Mouse (Mus musculus) MN1 (cell line): ENCODE measurements around the gene Gng2.

ENCODE experiments used
- DNase-seq: peaks from one replicate; pipeline ENCODE4 v3.0.0-alpha.2; 2016; ENCODE audit warnings: low spot score

Gene Gng2

GRCm38 (mm10) chr14:19976421-19977270 is 781 bp downstream of the Gng2 start:
- peak; percentile 79 for DNase-seq

GRCm38 (mm10) chr14:19974978-19975493 is 2.4 kb downstream of the Gng2 start:
- DNase-seq: no peak

GRCm38 (mm10) chr14:19974429-19974828 is 3.0 kb downstream of the Gng2 start:
- no peak for DNase-seq

GRCm38 (mm10) chr14:19972316-19973029 is 5.0 kb downstream of the Gng2 start:
- no peak for DNase-seq

- no peak for DNase-seq
Observed at GRCm38 (mm10) chr14:19970845-19971244, 6.6 kb downstream of the Gng2 start.

GRCm38 (mm10) chr14:19970106-19970785 is 7.2 kb downstream of the Gng2 start:
- DNase-seq: no peak

- no peak for DNase-seq
Observed at GRCm38 (mm10) chr14:19969566-19969965, 7.9 kb downstream of the Gng2 start.

- DNase-seq: no peak
Observed at GRCm38 (mm10) chr14:19969011-19969521, 8.4 kb downstream of the Gng2 start.

GRCm38 (mm10) chr14:19968321-19969010 is 9.0 kb downstream of the Gng2 start:
- no peak for DNase-seq

- no peak for DNase-seq
Observed at GRCm38 (mm10) chr14:19967482-19967881, 9.9 kb downstream of the Gng2 start.

- peak; percentile 10 for DNase-seq
Observed at GRCm38 (mm10) chr14:19963961-19964505, 13.4 kb downstream of the Gng2 start.

GRCm38 (mm10) chr14:19961924-19962915 is 15.2 kb downstream of the Gng2 start:
- DNase-seq: no peak

GRCm38 (mm10) chr14:19959860-19960259 is 17.6 kb downstream of the Gng2 start:
- DNase-seq: no peak

GRCm38 (mm10) chr14:19955077-19955476 is 22.4 kb downstream of the Gng2 start:
- no peak for DNase-seq

GRCm38 (mm10) chr14:19950812-19951211 is 26.6 kb downstream of the Gng2 start:
- DNase-seq: no peak

- DNase-seq: no peak
Observed at GRCm38 (mm10) chr14:19949475-19949874, 28.0 kb downstream of the Gng2 start.

- DNase-seq: no peak
Observed at GRCm38 (mm10) chr14:19946221-19946620, 31.2 kb downstream of the Gng2 start.

- no peak for DNase-seq
Observed at GRCm38 (mm10) chr14:19942732-19943131, 34.7 kb downstream of the Gng2 start.

- DNase-seq: no peak
Observed at GRCm38 (mm10) chr14:19942329-19942728, 35.1 kb downstream of the Gng2 start.

GRCm38 (mm10) chr14:19940066-19940465 is 37.4 kb downstream of the Gng2 start:
- no peak for DNase-seq
